Mouse (Mus musculus): ENCODE data around the gene Ms4a6d.

DNA sequence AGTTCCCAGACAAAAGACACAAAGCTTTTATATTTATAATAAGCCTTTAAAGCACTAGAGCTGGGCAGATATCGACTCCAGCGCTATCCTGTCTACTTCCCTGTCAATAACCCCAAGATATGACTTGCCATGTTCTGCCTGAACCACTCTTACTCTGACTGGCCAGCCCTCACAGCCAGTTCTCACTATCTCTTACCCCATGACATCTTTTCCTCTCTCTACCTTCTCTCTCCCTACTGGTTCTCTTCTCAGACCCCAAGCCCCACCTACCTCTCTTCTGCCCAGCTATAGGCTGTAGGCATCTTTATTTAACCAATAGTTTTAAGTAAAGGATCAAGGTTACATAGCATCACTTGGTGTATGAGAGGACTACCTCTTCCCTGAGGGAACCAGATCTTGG is 29.7 kb upstream of the Ms4a6d start:
- TF ChIP-seq CTCF (IDR thresholded peaks at IDR 0.05; ENCODE audit: low read depth) (no peak), EP300 (IDR thresholded peaks at IDR 0.05; ENCODE audit: low read depth) (no peak)

Measured in heart, postnatal 0 days (tissue).